Mouse (Mus musculus) central nervous system, embryonic 14 days (tissue): ENCODE data around the gene Spta1. TPM values are rescaled to one million over a fixed set of nuclear protein-coding genes. Genes with fewer than 3 reads are reported as not detected.

Experiments used
- polyA plus RNA-seq: library from polyadenylated mRNA; depleted of rRNA; stranded (reverse); fragments of >200 nt; gene quantifications from 2 replicates; pipeline ENCODE4 v1.2.3, GENCODE M21; 2012; rRNA removed

Gene Spta1
- 0.07 and 0.13 TPM in 2 replicates for polyA plus RNA-seq

DNA sequence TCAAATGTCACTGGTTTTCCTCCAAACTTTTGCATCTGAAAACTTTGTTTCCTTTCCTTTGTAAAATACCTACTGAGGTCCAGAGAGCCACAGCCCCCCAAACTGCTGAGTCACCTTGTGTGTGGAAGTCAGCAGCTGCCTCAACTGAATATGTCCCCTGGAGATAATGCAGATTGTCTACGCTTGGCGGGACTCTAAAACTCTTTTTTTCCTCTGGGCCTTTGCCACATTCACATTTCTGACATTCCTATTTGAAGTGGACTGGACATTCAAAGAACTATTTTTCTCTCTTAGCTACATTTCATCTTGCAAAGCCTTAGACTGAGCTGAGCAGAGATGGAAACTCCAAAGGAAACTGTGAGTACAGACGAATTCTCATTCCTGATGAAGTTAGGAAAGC is at the start of gene Spta1:
Gene Spta1 (plus strand): TSS at position 172 of the 400 bp plus-strand sequence.

DNA sequence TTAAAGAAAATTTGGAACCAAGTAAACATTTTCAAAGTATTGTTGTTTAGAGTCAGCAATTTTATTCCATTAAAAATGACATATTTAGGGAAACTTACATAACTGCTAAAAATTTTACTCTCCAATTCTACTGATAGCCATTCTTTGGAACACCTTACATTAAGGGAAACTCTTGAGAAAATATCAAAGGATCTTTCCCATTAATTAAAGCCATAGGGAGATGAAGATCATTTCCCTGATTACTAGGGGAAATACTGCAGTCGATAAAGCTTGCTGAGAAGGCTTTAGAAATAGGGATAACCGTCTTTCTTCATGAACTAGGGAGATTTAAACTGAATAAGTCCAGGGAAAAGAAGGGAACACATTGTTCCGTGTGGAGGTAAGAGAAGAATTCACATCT is 41.4 kb upstream of the Spta1 start, which contains the start of gene Olfr424:
Gene Olfr424 (plus strand): TSS at position 301 of the 400 bp plus-strand sequence.

DNA sequence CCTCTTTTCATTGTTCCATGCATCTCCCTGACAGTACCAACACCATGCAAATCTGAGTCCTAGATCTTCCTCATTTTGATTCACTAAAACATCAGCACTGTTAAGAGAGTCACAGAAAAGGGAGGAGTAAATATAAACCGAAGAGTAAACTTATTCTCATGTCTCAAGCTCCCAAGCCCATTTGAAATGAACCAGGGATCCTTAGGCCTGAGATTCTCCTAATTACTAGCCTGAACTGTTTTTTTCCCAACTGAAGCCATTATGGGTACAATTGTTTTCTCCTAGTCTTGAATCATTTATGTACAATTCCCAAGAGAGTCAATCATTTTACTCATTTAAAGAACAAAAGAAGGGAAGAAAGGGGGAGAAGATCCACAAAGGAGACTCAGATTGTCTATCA is 17.2 kb upstream of the Spta1 start, which contains the start of gene Olfr420:
Gene Olfr420 (plus strand): TSS at position 301 of the 400 bp plus-strand sequence.

DNA sequence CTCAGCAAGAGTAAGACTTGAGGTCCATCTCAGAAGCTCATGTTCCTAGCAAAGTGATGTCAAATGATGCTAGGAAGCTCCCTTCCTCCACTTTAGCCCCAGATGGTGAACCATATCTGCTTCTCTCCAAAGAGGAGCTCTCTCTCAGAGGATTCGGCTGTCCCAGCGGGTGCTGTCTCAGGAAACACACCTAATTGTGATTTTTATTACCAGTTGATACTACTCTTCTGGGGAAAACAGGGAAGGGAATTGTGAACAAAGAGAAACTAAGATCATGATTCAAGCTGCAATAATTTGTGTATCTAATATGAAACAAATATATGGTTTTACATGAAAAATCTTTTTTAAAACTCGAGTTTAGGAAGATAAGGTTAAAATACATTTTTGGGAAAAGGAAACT is 79.4 kb downstream of the Spta1 start, which contains the start of gene Olfr419:
Gene Olfr419 (minus strand): TSS at position 101 of the 400 bp plus-strand sequence.

Other genes starting within 250 kb of the Spta1 start
- gene Mndal, start 230.3 kb upstream of the Spta1 start, polyA plus RNA-seq = 2.3 TPM in 2 replicates
- 1.8 and 2.2 TPM in 2 replicates for gene Ifi203, start 230.1 kb upstream of the Spta1 start, polyA plus RNA-seq
- gene Ifi202b, start 190.0 kb upstream of the Spta1 start, polyA plus RNA-seq = 0.08 TPM in 1 of 2 replicates, not detected in the other
- gene Ifi205, start 141.0 kb upstream of the Spta1 start, polyA plus RNA-seq = 0.90 and 1.9 TPM in 2 replicates
- gene Olfr433, start 132.1 kb upstream of the Spta1 start, polyA plus RNA-seq = not detected in 2 replicates
- gene Olfr432, start 123.6 kb upstream of the Spta1 start, polyA plus RNA-seq = not detected in 2 replicates
- gene Olfr430, start 106.2 kb upstream of the Spta1 start, polyA plus RNA-seq = not detected in 2 replicates
- not detected in 2 replicates for gene Olfr429, start 88.4 kb upstream of the Spta1 start, polyA plus RNA-seq
- gene Olfr427, start 75.9 kb upstream of the Spta1 start, polyA plus RNA-seq = not detected in 2 replicates
- not detected in 2 replicates for gene Olfr231, start 51.6 kb upstream of the Spta1 start, polyA plus RNA-seq
- not detected in 2 replicates for gene Olfr424, start 41.3 kb upstream of the Spta1 start, polyA plus RNA-seq
- not detected in 2 replicates for gene Olfr420, start 17.1 kb upstream of the Spta1 start, polyA plus RNA-seq
- gene Olfr419, start 79.3 kb downstream of the Spta1 start, polyA plus RNA-seq = not detected in 2 replicates
- not detected in 2 replicates for gene Mptx1, start 157.7 kb downstream of the Spta1 start, polyA plus RNA-seq
- gene Olfr417, start 192.3 kb downstream of the Spta1 start, polyA plus RNA-seq = not detected in 2 replicates
- not detected in 2 replicates for gene Olfr248, start 218.3 kb downstream of the Spta1 start, polyA plus RNA-seq